ENCODE assay signal across 25 mouse cellular contexts in genomic region chr17:89405589-89405988, GRCm38 (mm10).
A peak's percentile ranks its signal among the peaks of the same experiment; 100 is the strongest.
DNase-seq lines count a peak whose midpoint lies in the region; ATAC-seq and TF ChIP-seq lines count a peak whose summit lies in the region.
"Had no signal": no experiment of that assay in that cellular context is flagged by ENCODE, and none has a peak within 500 bp of the region (broad histone marks: within the 10 kb centered on the region; RNA-seq: fewer than 3 reads in every experiment).

No protein-coding gene starts in this region.

- H3K9me3 ChIP-seq in forebrain, embryonic 13.5 days (replicated peaks), result no peaks in the 10 kb centered on the region
- H3K9me3 ChIP-seq in forebrain, embryonic 10.5 days, result no peaks in the 10 kb centered on the region
- no peaks in the 10 kb centered on the region for H3K9me3 ChIP-seq in neural tube, embryonic 13.5 days
- H3K9me3 ChIP-seq in neural tube, embryonic 15.5 days (replicated peaks), result no peaks in the 10 kb centered on the region
- H3K9me3 ChIP-seq: embryonic facial prominence, embryonic 13.5 days; embryonic facial prominence, embryonic 15.5 days; G1E had no signal

- no peak overlapping the region for H3K4me2 ChIP-seq in forebrain, embryonic 13.5 days
- no peak overlapping the region for H3K4me2 ChIP-seq in neural tube, embryonic 13.5 days
- no peak overlapping the region for H3K4me2 ChIP-seq in neural tube, embryonic 15.5 days
- H3K4me2 ChIP-seq: embryonic facial prominence, embryonic 13.5 days; embryonic facial prominence, embryonic 15.5 days had no signal

- H3K27ac ChIP-seq in forebrain, embryonic 13.5 days, result no peak overlapping the region
- no peak overlapping the region for H3K27ac ChIP-seq in forebrain, embryonic 10.5 days
- H3K27ac ChIP-seq in neural tube, embryonic 13.5 days (replicated peaks), result no peak overlapping the region; the same call in 1 of the 2 replicates
- H3K27ac ChIP-seq in neural tube, embryonic 15.5 days (replicated peaks), result no peak overlapping the region
- H3K27ac ChIP-seq: embryonic facial prominence, embryonic 13.5 days; embryonic facial prominence, embryonic 15.5 days had no signal

- no peak overlapping the region for H3K4me3 ChIP-seq in forebrain, embryonic 13.5 days
- H3K4me3 ChIP-seq in forebrain, embryonic 10.5 days, result no peak overlapping the region
- H3K4me3 ChIP-seq in neural tube, embryonic 13.5 days, result no peak overlapping the region
- H3K4me3 ChIP-seq in neural tube, embryonic 15.5 days (replicated peaks), result no peak overlapping the region
- H3K4me3 ChIP-seq: embryonic facial prominence, embryonic 13.5 days; embryonic facial prominence, embryonic 15.5 days; erythroblast, embryonic 14.5 days had no signal

- TF ChIP-seq CTCF in brain, embryonic 14.5 days (IDR thresholded peaks at IDR 0.05; ENCODE audit: borderline replicate concordance, extremely low read depth, insufficient read depth, insufficient read length), result no peak

- no peaks in the 10 kb centered on the region for H3K36me3 ChIP-seq in forebrain, embryonic 13.5 days (ENCODE audit: poor library complexity, severe bottlenecking)
- no peaks in the 10 kb centered on the region for H3K36me3 ChIP-seq in forebrain, embryonic 10.5 days (replicated peaks)
- no peaks in the 10 kb centered on the region for H3K36me3 ChIP-seq in neural tube, embryonic 13.5 days
- H3K36me3 ChIP-seq in neural tube, embryonic 15.5 days, result no peaks in the 10 kb centered on the region
- H3K36me3 ChIP-seq: embryonic facial prominence, embryonic 13.5 days; embryonic facial prominence, embryonic 15.5 days; G1E had no signal

- TF ChIP-seq POLR2A in brain, embryonic 14.5 days (IDR thresholded peaks at IDR 0.05; ENCODE audit: borderline replicate concordance, extremely low read depth, insufficient read depth, insufficient read length, poor library complexity, severe bottlenecking), result no peak

- WGBS in forebrain, embryonic 13.5 days, result 64% methylated on average over 2 of the region's 2 CpGs
- WGBS in forebrain, embryonic 10.5 days, result 87% methylated on average over 2 of the region's 2 CpGs
- 56% methylated on average over 2 of the region's 2 CpGs for WGBS in neural tube, embryonic 13.5 days
- WGBS in neural tube, embryonic 15.5 days, result 59% methylated on average over 2 of the region's 2 CpGs

- no peaks in the 10 kb centered on the region for H3K4me1 ChIP-seq in forebrain, embryonic 13.5 days
- no peaks in the 10 kb centered on the region for H3K4me1 ChIP-seq in forebrain, embryonic 10.5 days
- H3K4me1 ChIP-seq in neural tube, embryonic 13.5 days (replicated peaks), result no peaks in the 10 kb centered on the region
- no peaks in the 10 kb centered on the region for H3K4me1 ChIP-seq in neural tube, embryonic 15.5 days
- H3K4me1 ChIP-seq: embryonic facial prominence, embryonic 13.5 days; embryonic facial prominence, embryonic 15.5 days had no signal

- H3K9ac ChIP-seq in forebrain, embryonic 13.5 days, result no peak overlapping the region
- H3K9ac ChIP-seq in neural tube, embryonic 13.5 days, result no peak overlapping the region
- no peak overlapping the region for H3K9ac ChIP-seq in neural tube, embryonic 15.5 days (replicated peaks)
- H3K9ac ChIP-seq: embryonic facial prominence, embryonic 13.5 days; embryonic facial prominence, embryonic 15.5 days had no signal

- no peak for DNase-seq in forebrain, embryonic 10.5 days (ENCODE audit: extremely low spot score, low spot score)
- DNase-seq in brain, embryonic 14.5 days (ENCODE audit: low read depth), result peak; percentile 46
- DNase-seq: adrenal gland, adult 8-10 months; adrenal gland, postnatal 14 days; adrenal gland, postnatal 36 days; B cell, adult 2 months; cerebellum, adult 11 months; cerebellum, adult 18-20 months; cerebellum, adult 8-10 months; cerebellum, adult 9-11 months; cerebellum, postnatal 14 days; cerebellum, postnatal 36 days; embryo, embryonic 11 days had no signal

- H3K27me3 ChIP-seq in forebrain, embryonic 13.5 days, result no peaks in the 10 kb centered on the region
- no peaks in the 10 kb centered on the region for H3K27me3 ChIP-seq in forebrain, embryonic 10.5 days (ENCODE audit: poor library complexity, severe bottlenecking)
- H3K27me3 ChIP-seq in neural tube, embryonic 13.5 days, result no peaks in the 10 kb centered on the region
- H3K27me3 ChIP-seq in neural tube, embryonic 15.5 days (replicated peaks), result no peaks in the 10 kb centered on the region
- H3K27me3 ChIP-seq: CH12.LX; embryonic facial prominence, embryonic 13.5 days; embryonic facial prominence, embryonic 15.5 days; Patski had no signal

- peak; percentile 38; the same call in 1 of the 2 replicates for ATAC-seq in forebrain, embryonic 13.5 days
- ATAC-seq in neural tube, embryonic 13.5 days (ENCODE audit: low read depth), result peak; percentile 50; the same call in 1 of the 2 replicates
- no peak for ATAC-seq in neural tube, embryonic 15.5 days (ENCODE audit: low FRiP score)
- ATAC-seq: activated CD4-positive, CD25-positive, alpha-beta regulatory T cell, adult 4 months; CD4-positive, CD25-positive, alpha-beta regulatory T cell, adult 4 months; forebrain, embryonic 16.5 days; Patski had no signal
